ENCODE assay signal across 10 mouse cellular contexts in genomic region chr3:131113029-131113428, GRCm38 (mm10). TPM values are rescaled to one million over a fixed set of nuclear protein-coding genes. Genes with fewer than 3 reads are reported as not detected.
DNase-seq lines count a peak whose midpoint lies in the region; ATAC-seq lines count a peak whose summit lies in the region.
"Had no signal": no experiment of that assay in that cellular context is flagged by ENCODE, and none has a peak within 500 bp of the region (broad histone marks: within the 10 kb centered on the region; RNA-seq: fewer than 3 reads in every experiment).

No protein-coding gene starts in this region.

- H3K4me1 ChIP-seq in heart, embryonic 12.5 days (replicated peaks): peaks cover 11% of the 10 kb centered on the region
- peaks cover 16% of the 10 kb centered on the region for H3K4me1 ChIP-seq in forebrain, embryonic 11.5 days (replicated peaks; ENCODE audit: control insufficient read depth, insufficient read depth, low read length)
- H3K4me1 ChIP-seq in midbrain, embryonic 11.5 days (ENCODE audit: control insufficient read depth, insufficient read depth, low read length): peaks cover 25% of the 10 kb centered on the region

- peak overlapping the region; percentile 64 for H3K4me3 ChIP-seq in heart, embryonic 12.5 days
- peak overlapping the region; percentile 78 for H3K4me3 ChIP-seq in forebrain, embryonic 11.5 days (ENCODE audit: low read depth, low read length)
- H3K4me3 ChIP-seq in midbrain, embryonic 11.5 days (ENCODE audit: low read depth, low read length): peak overlapping the region; percentile 77

- peak overlapping the region; percentile 97 for H3K4me2 ChIP-seq in heart, embryonic 12.5 days
- peak overlapping the region; percentile 90 for H3K4me2 ChIP-seq in forebrain, embryonic 11.5 days (ENCODE audit: low read depth, low read length, severe bottlenecking)
- H3K4me2 ChIP-seq in midbrain, embryonic 11.5 days: peak overlapping the region; percentile 96

- H3K27me3 ChIP-seq in heart, embryonic 12.5 days (replicated peaks): peaks cover 10% of the 10 kb centered on the region
- H3K27me3 ChIP-seq in forebrain, embryonic 11.5 days (ENCODE audit: control insufficient read depth, insufficient read depth, low read length): peaks cover 5% of the 10 kb centered on the region
- peaks cover 7% of the 10 kb centered on the region; the same call in 1 of the 2 replicates for H3K27me3 ChIP-seq in midbrain, embryonic 11.5 days (ENCODE audit: control insufficient read depth, insufficient read depth, low read length)

- 7% methylated on average over 13 of the region's 13 CpGs for WGBS in heart, embryonic 12.5 days
- WGBS in forebrain, embryonic 11.5 days: under 1% methylated on average over 13 of the region's 13 CpGs
- WGBS in midbrain, embryonic 11.5 days: 1% methylated on average over 13 of the region's 13 CpGs

- H3K9me3 ChIP-seq in heart, embryonic 12.5 days (replicated peaks): no peaks in the 10 kb centered on the region
- H3K9me3 ChIP-seq in forebrain, embryonic 11.5 days (ENCODE audit: control insufficient read depth, low read length): no peaks in the 10 kb centered on the region
- H3K9me3 ChIP-seq in midbrain, embryonic 11.5 days (ENCODE audit: control insufficient read depth, low read length): no peaks in the 10 kb centered on the region
- H3K9me3 ChIP-seq: liver, embryonic 15.5 days had no signal

- DNase-seq in heart, adult 9 months (ENCODE audit: low spot score in 2 of 2): no peak
- peak; percentile 47 to 48 for DNase-seq in B cell, adult 2 months
- DNase-seq in forebrain, embryonic 11.5 days (ENCODE audit: low spot score): no peak
- DNase-seq in midbrain, embryonic 11.5 days (ENCODE audit: low spot score, missing footprints): peak; percentile 92
- no peak for DNase-seq in frontal cortex, adult 2 months (ENCODE audit: extremely low spot score in 1 of 2, low spot score in 1 of 2)
- DNase-seq in cerebellum, adult 18-20 months: no peak
- no peak for DNase-seq in lung, postnatal 36 days
- DNase-seq: cerebellum, adult 11 months had no signal

- no peak for ATAC-seq in heart, embryonic 12.5 days (ENCODE audit: insufficient number of reproducible peaks, low FRiP score)
- no peak for ATAC-seq in forebrain, embryonic 11.5 days (replicated peaks; ENCODE audit: low FRiP score)
- ATAC-seq in midbrain, embryonic 11.5 days (ENCODE audit: low FRiP score): no peak

- H3K9ac ChIP-seq in heart, embryonic 12.5 days: peak overlapping the region; percentile 77; the same call in 1 of the 2 replicates
- peak overlapping the region; percentile 88 for H3K9ac ChIP-seq in forebrain, embryonic 11.5 days (ENCODE audit: low read length)
- H3K9ac ChIP-seq in midbrain, embryonic 11.5 days (ENCODE audit: low read length): peak overlapping the region; percentile 92
- H3K9ac ChIP-seq: liver, embryonic 15.5 days had no signal

- no peak overlapping the region for H3K27ac ChIP-seq in heart, embryonic 12.5 days (ENCODE audit: poor library complexity, severe bottlenecking)
- no peak overlapping the region for H3K27ac ChIP-seq in forebrain, embryonic 11.5 days (ENCODE audit: low read depth, low read length)
- H3K27ac ChIP-seq in midbrain, embryonic 11.5 days (ENCODE audit: low read depth, low read length): no peak overlapping the region
- H3K27ac ChIP-seq: liver, embryonic 15.5 days had no signal

- H3K36me3 ChIP-seq in heart, embryonic 12.5 days: peaks cover 4% of the 10 kb centered on the region; the same call in 1 of the 2 replicates
- H3K36me3 ChIP-seq in forebrain, embryonic 11.5 days (ENCODE audit: control insufficient read depth, insufficient read depth, low read length): no peaks in the 10 kb centered on the region; the same call in none of the 2 replicates
- H3K36me3 ChIP-seq in midbrain, embryonic 11.5 days (ENCODE audit: control insufficient read depth, insufficient read depth, low read length): no peaks in the 10 kb centered on the region
- H3K36me3 ChIP-seq: liver, embryonic 15.5 days had no signal

RNA-seq across cellular contexts. Expression of gene Lef1, which starts 2.8 kb away (rescaled TPM):
- polyA plus RNA-seq in heart, embryonic 12.5 days (2016; fragmentation: Nextera tagmentation; extraction: Ambion mirVana): 18.7 and 21.2 TPM in 2 replicates
- polyA plus RNA-seq in forebrain, embryonic 11.5 days (2014; fragmentation: Nextera tagmentation; extraction: Ambion mirVana): 60.8 and 70.0 TPM in 2 replicates
- polyA plus RNA-seq in midbrain, embryonic 11.5 days (2014; fragmentation: Nextera tagmentation; extraction: Ambion mirVana): 66.9 and 67.7 TPM in 2 replicates
- 10.6 and 12.0 TPM in 2 replicates for polyA plus RNA-seq in frontal cortex, adult 2 months (2012; rRNA removed)

Comparison
In these comparisons a context has a peak if more than half of its experiments do, and no peak if none do; other contexts are left out.
1. DNase-seq: peak in B cell, adult 2 months (2 of 2) and midbrain, embryonic 11.5 days (single experiment); none in heart, adult 9 months (0 of 2), forebrain, embryonic 11.5 days (single experiment), frontal cortex, adult 2 months (0 of 2), cerebellum, adult 18-20 months (0 of 2) and lung, postnatal 36 days (single experiment).
2. Peak in every context shown above with its lines, with median percentiles within 50 percentile points of each other: H3K4me2 ChIP-seq, H3K4me3 ChIP-seq and H3K9ac ChIP-seq.